Mouse (Mus musculus) left cerebral cortex, postnatal 10 days (tissue): ENCODE data around the gene Pdlim1. TPM values are rescaled to one million over a fixed set of nuclear protein-coding genes. Genes with fewer than 3 reads are reported as not detected.
"Not testable (repeated sequence)": the region's sequence is repeated elsewhere in the genome, so short reads cannot be mapped to it uniquely, and the experiment has no call there.

Source experiments
- DNase-seq, 2 experiments: peaks; one replicate each; pipeline ENCODE4 v3.0.0; 2021 to 2022; ENCODE audit warnings: low spot score in 2 of 2, mixed read lengths in 1 of 2; ENCODE audit errors: extremely low spot score in 1 of 2
- intact Hi-C: fragments of 180-260 bp; cut with DNase I; formaldehyde crosslinking; loops from one replicate; pipeline ENCODE4 v1.15.1; 2025
- total RNA-seq, 2 experiments: library from RNA; stranded (reverse); gene quantifications; 2 replicates each; pipeline ENCODE4 v1.2.3; 2021

Gene Pdlim1
- total RNA-seq, 2 experiments from 2014 or later = 6.8 to 8.0 TPM

GRCm38 (mm10) chr19:40202947-40203346 is 68.7 kb downstream of the Pdlim1 start:
- intact Hi-C loops, DNase-seq: not testable (repeated sequence)

- DNase-seq = peak in 1 of 2 experiments; percentile 33
- intact Hi-C loops = no loop called here
These were observed 81.0 kb downstream of the Pdlim1 start for GRCm38 (mm10) chr19:40190596-40190995.

- no peak for DNase-seq
- intact Hi-C loops = no loop called here
These were observed 84.5 kb downstream of the Pdlim1 start, which contains the start of gene Cyp2c70 for GRCm38 (mm10) chr19:40187160-40187559. Gene Cyp2c70, minus strand, starts transcription at chr19:40187333.

- DNase-seq = no peak
- intact Hi-C loops = no loop called here
These were observed 88.0 kb downstream of the Pdlim1 start for GRCm38 (mm10) chr19:40183600-40183999.

- no peak for DNase-seq
- intact Hi-C loops = no loop called here
These were observed 93.3 kb downstream of the Pdlim1 start for GRCm38 (mm10) chr19:40178311-40178710.

Other genes with a start within 250 kb of the Pdlim1 start
- not detected for gene Cyp2c54, start 198.0 kb downstream of the Pdlim1 start, total RNA-seq
- gene Cyp2c50, start 182.2 kb downstream of the Pdlim1 start, total RNA-seq = not detected
- 1 to 10 TPM; 3.7 to 4.3 TPM for gene Cyp2c70, start 84.5 kb downstream of the Pdlim1 start, total RNA-seq
- 100 to 1,000 TPM; 109 to 119 TPM for gene Sorbs1, start 241.9 kb upstream of the Pdlim1 start, total RNA-seq